9 mouse cellular contexts compared by ENCODE assay signal in the genomic region with DNA sequence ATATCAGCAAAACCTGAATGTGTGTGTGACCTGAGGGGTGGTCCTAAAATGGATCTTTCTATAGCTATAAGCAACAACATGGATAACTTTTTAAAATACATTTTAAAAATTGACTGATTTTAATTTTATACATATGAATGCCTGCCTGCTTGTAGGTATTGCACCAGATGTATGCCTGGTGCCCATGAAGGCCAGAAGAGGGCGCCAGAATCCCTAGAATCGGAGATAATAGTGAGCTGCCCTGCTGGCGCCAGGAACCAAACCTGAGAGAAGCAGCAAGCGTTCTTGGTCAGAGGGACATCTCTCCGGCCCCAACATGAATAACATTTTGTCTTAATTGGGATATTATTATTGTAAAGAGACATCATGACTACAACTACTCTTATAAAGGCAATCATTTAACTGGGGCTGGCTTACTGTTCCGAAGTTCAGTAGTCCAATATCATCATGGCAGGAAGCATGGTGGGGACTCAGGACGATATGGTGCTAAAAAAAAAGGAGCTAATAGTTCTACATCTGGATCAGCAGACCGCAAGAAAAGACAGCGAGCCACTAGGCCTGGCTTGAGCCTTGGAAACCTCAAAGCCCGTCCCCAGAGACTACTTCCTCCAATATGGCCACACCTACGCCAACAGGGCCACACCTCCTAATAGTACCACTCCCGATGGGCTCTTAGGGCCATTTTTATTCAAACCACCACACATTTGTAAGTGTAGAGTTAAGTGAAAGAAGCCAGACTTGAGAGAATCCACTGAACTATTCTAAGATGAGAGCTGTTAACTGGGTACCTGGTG. TPM values are rescaled to one million over a fixed set of nuclear protein-coding genes. Genes with fewer than 3 reads are reported as not detected.
DNase-seq lines count a peak whose midpoint lies in the region; ATAC-seq and TF ChIP-seq lines count a peak whose summit lies in the region.
"Had no signal": no experiment of that assay in that cellular context is flagged by ENCODE, and none has a peak within 500 bp of the region (broad histone marks: within the 10 kb centered on the region; RNA-seq: fewer than 3 reads in every experiment).

No protein-coding gene starts in this region.

- H3K4me3 ChIP-seq in layer of hippocampus, adult 2 months: no peak overlapping the region
- H3K4me3 ChIP-seq: limb, embryonic 13.5 days had no signal

- ATAC-seq in neutrophil, adult 5-6 weeks (ENCODE audit: extremely low read depth, insufficient number of reproducible peaks, low FRiP score, poor library complexity, severe bottlenecking): 0 out of 2 replicates have a peak, but pooled peaks have one; percentile 41

- DNase-seq in cerebellum, adult 18-20 months: peak; percentile 27 to 29
- no peak for DNase-seq in cerebellum, adult 8-10 months
- no peak for DNase-seq in layer of hippocampus, adult 2 months (ENCODE audit: low spot score in 2 of 2)
- no peak for DNase-seq in layer of hippocampus, adult 11-12 months (ENCODE audit: low spot score)
- DNase-seq in adrenal gland, adult 2 months: peak; percentile 30
- peak; percentile 11 for DNase-seq in kidney, postnatal 14 days
- no peak for DNase-seq in layer of hippocampus, postnatal 14 days (ENCODE audit: low spot score in 2 of 2)

- no peak overlapping the region for H3K27ac ChIP-seq in layer of hippocampus, adult 2 months
- H3K27ac ChIP-seq: limb, embryonic 13.5 days had no signal

- TF ChIP-seq CTCF in layer of hippocampus, adult 2 months (conservative IDR thresholded peaks at IDR 0.05): peak; percentile 72

RNA-seq across cellular contexts. Expression of a gene that starts 3.9 kb away (rescaled TPM):
- not detected for total RNA-seq in layer of hippocampus, adult 2 months (2021)
- 1 to 10 TPM; 2.6 to 4.0 TPM for total RNA-seq in adrenal gland, adult 2 months (2021)
- polyA plus RNA-seq in adrenal gland, adult 2 months (2012; rRNA removed): 0.87 and 1.2 TPM in 2 replicates
- not detected in 2 replicates for total RNA-seq in neutrophil, adult 5-6 weeks (2017)
- under 1 TPM in 1 of 2 experiments, not detected in 1; 0.24 TPM for total RNA-seq in layer of hippocampus, postnatal 14 days (2021)

Comparison
In these comparisons a context has a peak if more than half of its experiments do, and no peak if none do; other contexts are left out.
1. DNase-seq: peak in cerebellum, adult 18-20 months (2 of 2), adrenal gland, adult 2 months (single experiment) and kidney, postnatal 14 days (single experiment); none in cerebellum, adult 8-10 months (single experiment), layer of hippocampus, adult 2 months (0 of 2), layer of hippocampus, adult 11-12 months (single experiment) and layer of hippocampus, postnatal 14 days (0 of 2).